Mouse (Mus musculus): ENCODE data around the gene Ptpn22. TPM values are rescaled to one million over a fixed set of nuclear protein-coding genes. Genes with fewer than 3 reads are reported as not detected.
"Not testable (repeated sequence)": the region's sequence is repeated elsewhere in the genome, so short reads cannot be mapped to it uniquely, and the experiment has no call there.

Gene Ptpn22
- polyA plus RNA-seq, 1 experiment from 2014 or later = 0.68 TPM

DNA sequence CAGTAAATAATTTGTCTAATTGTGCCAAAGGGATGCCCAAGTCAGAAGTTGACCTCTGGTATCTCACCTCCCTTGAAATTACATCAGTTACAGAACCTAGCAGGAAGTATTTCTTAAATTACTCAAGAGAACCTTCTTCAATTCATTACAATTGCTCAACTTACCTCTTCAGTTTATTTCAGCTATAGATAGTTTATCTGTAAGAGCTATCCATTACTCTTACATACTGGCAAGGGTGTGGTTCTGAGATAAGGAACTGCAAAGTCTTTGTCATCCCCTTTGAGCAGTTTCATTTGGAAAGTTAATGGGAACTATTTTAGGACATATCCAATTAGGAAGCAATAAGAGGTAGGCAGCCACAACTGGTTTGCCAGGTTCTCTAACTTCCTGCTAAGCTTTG lies 27.2 kb upstream of the Ptpn22 start, which contains the start of gene Bcl2l15:
Gene Bcl2l15 (plus strand): TSS at position 176 of the 400 bp plus-strand sequence.
- Histone ChIP-seq H3K4me3 (ENCODE audit: low read depth, low read length) (no peak within 1 kb of the TSS), H3K9me3 (ENCODE audit: low read depth, low read length) (no peaks in the 10 kb centered on the region), H3K4me2 (no peak within 1 kb of the TSS), H3K4me1 (ENCODE audit: insufficient read depth) (no peaks in the 10 kb centered on the region), H3K36me3 (ENCODE audit: insufficient read depth) (no peaks in the 10 kb centered on the region), H3K27ac (ENCODE audit: low read depth) (no peak within 1 kb of the TSS), H3K27me3 (ENCODE audit: insufficient read depth, low read length) (no peaks in the 10 kb centered on the region), H3K9ac (no peak within 1 kb of the TSS)
- no peak for TF ChIP-seq CTCF (IDR thresholded peaks at IDR 0.05; ENCODE audit: low read depth)
- DNase-seq (no peak), ATAC-seq (ENCODE audit: insufficient read depth) (no peak)

DNA sequence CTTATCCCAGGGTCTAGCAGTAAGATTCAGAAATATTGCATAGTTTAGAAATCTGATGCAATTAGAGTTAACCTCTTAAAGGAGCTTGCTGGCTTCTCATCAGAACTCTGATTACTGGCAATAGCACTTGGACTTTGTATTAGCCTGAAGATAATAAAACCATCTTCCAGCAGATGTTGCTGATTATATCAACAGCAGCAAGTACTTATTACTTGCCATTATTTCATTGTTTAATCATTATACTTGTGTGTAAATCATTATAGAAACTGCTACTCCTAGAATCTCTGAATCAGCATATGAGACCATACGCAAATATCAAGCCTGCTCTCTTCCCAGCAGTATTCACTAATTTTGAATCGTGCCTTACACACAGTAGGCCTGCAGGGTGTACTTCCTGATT lies 25.6 kb upstream of the Ptpn22 start:
- Histone ChIP-seq H3K9me3 (ENCODE audit: low read depth, low read length) (no peaks in the 10 kb centered on the region), H3K9ac (no peak overlapping the region), H3K27me3 (ENCODE audit: insufficient read depth, low read length) (no peaks in the 10 kb centered on the region), H3K4me3 (ENCODE audit: low read depth, low read length) (no peak overlapping the region), H3K4me2 (no peak overlapping the region), H3K27ac (ENCODE audit: low read depth) (no peak overlapping the region), H3K4me1 (ENCODE audit: insufficient read depth) (no peaks in the 10 kb centered on the region), H3K36me3 (ENCODE audit: insufficient read depth) (no peaks in the 10 kb centered on the region)
- DNase-seq (no peak), ATAC-seq (ENCODE audit: insufficient read depth) (no peak)
- no peak for TF ChIP-seq CTCF (IDR thresholded peaks at IDR 0.05; ENCODE audit: low read depth)
- WGBS = 88% methylated on average over 2 of the region's 2 CpGs

DNA sequence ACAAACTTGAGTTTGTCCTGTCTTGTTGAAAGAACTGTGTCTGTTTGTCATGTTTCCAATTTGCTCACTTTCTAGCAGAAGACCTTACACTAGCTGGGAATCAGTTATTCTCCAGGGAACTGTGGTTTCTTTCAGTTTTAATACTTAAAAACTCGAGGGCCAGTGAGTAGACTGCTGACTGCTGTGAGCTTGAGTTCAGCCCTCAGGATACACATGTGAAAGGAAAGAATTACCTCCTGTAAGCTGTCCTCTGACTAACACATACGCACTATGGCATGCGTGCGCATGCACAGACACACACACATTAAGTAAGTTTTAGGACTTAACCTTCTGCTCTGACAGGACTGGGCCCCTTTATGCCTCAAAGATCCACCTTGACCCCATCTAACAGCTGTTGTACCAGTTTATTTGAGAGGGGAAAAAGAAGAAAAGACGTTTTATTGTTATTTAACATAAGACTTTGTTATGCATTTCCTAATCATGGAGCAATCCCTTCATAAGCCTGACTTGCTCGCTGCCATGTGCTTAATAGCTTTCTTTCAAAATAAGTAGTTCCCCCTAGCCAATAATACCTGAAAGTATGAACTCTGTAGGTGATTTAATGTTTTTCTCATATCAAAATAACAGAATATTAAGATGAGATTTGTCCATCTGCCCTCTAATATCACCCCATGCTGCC lies 24.2 kb upstream of the Ptpn22 start:
- Histone ChIP-seq H3K4me3 (ENCODE audit: low read depth, low read length) (no peak overlapping the region), H3K27ac (ENCODE audit: low read depth) (no peak overlapping the region), H3K4me1 (ENCODE audit: insufficient read depth) (no peaks in the 10 kb centered on the region), H3K27me3 (ENCODE audit: insufficient read depth, low read length) (no peaks in the 10 kb centered on the region), H3K9me3 (ENCODE audit: low read depth, low read length) (no peaks in the 10 kb centered on the region), H3K9ac (no peak overlapping the region), H3K36me3 (ENCODE audit: insufficient read depth) (no peaks in the 10 kb centered on the region), H3K4me2 (no peak overlapping the region)
- no peak for TF ChIP-seq CTCF (IDR thresholded peaks at IDR 0.05; ENCODE audit: low read depth)
- DNase-seq (no peak), ATAC-seq (ENCODE audit: insufficient read depth) (no peak)
- 72% methylated on average over 6 of the region's 6 CpGs for WGBS

DNA sequence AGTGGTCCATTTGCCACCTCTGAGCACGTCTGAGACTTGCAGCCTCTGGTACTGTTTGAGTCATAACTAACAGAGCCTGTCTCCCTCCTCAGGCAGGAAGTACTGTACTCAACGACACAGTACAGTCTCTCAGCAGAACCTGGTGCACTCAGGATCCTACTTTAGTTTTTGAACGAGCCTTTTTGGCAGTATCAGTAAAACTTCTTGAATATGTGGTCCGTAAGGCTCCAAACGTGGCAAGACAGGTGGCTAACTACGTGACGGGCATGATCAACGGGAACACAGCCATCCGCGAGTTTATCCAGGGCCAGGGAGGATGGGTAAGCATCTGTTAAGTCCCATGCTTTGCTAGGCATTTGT lies 23.7 kb upstream of the Ptpn22 start:
- Histone ChIP-seq H3K36me3 (ENCODE audit: insufficient read depth) (no peaks in the 10 kb centered on the region), H3K9me3 (ENCODE audit: low read depth, low read length) (no peaks in the 10 kb centered on the region), H3K4me3 (ENCODE audit: low read depth, low read length) (no peak overlapping the region), H3K4me2 (no peak overlapping the region), H3K27ac (ENCODE audit: low read depth) (no peak overlapping the region), H3K4me1 (ENCODE audit: insufficient read depth) (no peaks in the 10 kb centered on the region), H3K27me3 (ENCODE audit: insufficient read depth, low read length) (no peaks in the 10 kb centered on the region), H3K9ac (no peak overlapping the region)
- TF ChIP-seq CTCF (IDR thresholded peaks at IDR 0.05; ENCODE audit: low read depth) = no peak
- WGBS = 71% methylated on average over 10 of the region's 10 CpGs
- DNase-seq (no peak), ATAC-seq (ENCODE audit: insufficient read depth) (no peak)

DNA sequence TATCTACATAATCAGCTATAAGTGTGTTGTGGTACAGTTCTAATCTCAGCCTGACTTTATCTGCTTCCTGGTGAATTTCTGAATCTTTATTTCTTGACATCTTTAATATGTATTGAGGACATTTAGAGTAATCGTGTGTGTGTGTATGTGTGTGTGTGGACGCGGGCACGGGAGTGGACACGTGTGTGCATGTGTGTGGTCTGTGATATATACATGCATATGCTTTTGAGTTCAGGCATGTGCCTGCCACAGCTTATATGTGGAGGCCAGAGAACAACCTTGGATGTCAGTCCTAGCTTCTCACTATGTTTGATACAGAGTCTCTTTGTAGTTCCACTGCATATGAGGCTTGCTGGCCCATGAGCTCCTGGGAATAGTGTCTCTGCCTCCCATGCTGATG lies 23.1 kb upstream of the Ptpn22 start:
- H3K9me3 ChIP-seq (ENCODE audit: low read depth, low read length) = no peaks in the 10 kb centered on the region
- DNase-seq = no peak
- 88% methylated on average over 5 of the region's 5 CpGs for WGBS
- ATAC-seq (ENCODE audit: insufficient read depth) = no peak
- H3K4me1 ChIP-seq (ENCODE audit: insufficient read depth) = no peaks in the 10 kb centered on the region
- H3K9ac ChIP-seq = no peak overlapping the region
- no peak overlapping the region for H3K4me3 ChIP-seq (ENCODE audit: low read depth, low read length)
- no peaks in the 10 kb centered on the region for H3K36me3 ChIP-seq (ENCODE audit: insufficient read depth)
- H3K4me2 ChIP-seq = no peak overlapping the region
- H3K27ac ChIP-seq (ENCODE audit: low read depth) = no peak overlapping the region
- no peak for TF ChIP-seq CTCF (IDR thresholded peaks at IDR 0.05; ENCODE audit: low read depth)
- H3K27me3 ChIP-seq (ENCODE audit: insufficient read depth, low read length) = no peaks in the 10 kb centered on the region

DNA sequence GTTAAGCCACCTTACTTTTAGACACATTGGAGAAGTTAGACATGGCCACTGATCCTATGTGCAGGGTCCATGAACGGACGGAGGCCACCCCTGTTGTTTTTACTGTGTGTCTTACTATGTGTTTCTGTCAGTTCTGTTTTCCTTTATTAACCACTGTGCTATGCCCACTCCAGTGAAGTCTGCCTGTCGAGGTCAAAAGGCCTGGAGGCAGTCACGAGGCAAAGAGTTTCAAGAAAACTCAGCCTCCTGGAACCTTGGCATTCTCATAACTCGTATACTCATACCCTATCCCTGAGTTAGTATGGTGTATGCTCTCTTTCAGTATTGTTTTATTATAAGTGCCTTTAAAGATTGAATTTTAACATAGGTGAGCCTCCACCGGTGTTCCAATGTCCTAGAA lies 19.9 kb upstream of the Ptpn22 start:
- no peak overlapping the region for H3K4me2 ChIP-seq
- no peak overlapping the region for H3K4me3 ChIP-seq (ENCODE audit: low read depth, low read length)
- TF ChIP-seq CTCF (IDR thresholded peaks at IDR 0.05; ENCODE audit: low read depth) = no peak
- no peak for ATAC-seq (ENCODE audit: insufficient read depth)
- DNase-seq = no peak
- H3K36me3 ChIP-seq (ENCODE audit: insufficient read depth) = no peaks in the 10 kb centered on the region
- H3K9ac ChIP-seq = no peak overlapping the region
- H3K4me1 ChIP-seq (ENCODE audit: insufficient read depth) = no peaks in the 10 kb centered on the region
- WGBS = 89% methylated on average over 6 of the region's 6 CpGs
- H3K27me3 ChIP-seq (ENCODE audit: insufficient read depth, low read length) = no peaks in the 10 kb centered on the region
- no peaks in the 10 kb centered on the region for H3K9me3 ChIP-seq (ENCODE audit: low read depth, low read length)
- no peak overlapping the region for H3K27ac ChIP-seq (ENCODE audit: low read depth)

DNA sequence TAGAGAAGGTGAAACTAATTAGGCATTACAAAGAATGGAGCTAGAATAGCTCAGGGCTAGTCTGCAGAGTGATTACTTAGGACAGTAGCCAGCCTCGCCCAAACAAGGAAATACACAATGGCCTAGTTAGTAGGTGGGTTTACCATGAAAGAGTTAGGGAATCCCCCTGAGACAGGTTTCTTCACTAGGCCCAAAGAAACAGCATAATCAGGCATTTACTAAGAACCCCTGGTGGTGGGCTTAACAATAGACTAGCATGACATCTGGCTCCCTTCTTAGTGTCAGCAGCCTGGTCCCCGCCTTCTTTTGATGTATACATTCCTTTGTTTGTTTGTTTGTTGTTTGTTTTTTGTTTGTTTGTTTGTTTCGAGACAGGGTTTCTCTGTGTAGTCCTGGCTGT lies 19.4 kb upstream of the Ptpn22 start:
- H3K36me3 ChIP-seq (ENCODE audit: insufficient read depth); H3K9me3 ChIP-seq (ENCODE audit: low read depth, low read length); H3K4me1 ChIP-seq (ENCODE audit: insufficient read depth); H3K4me2 ChIP-seq; ATAC-seq (ENCODE audit: insufficient read depth); H3K4me3 ChIP-seq (ENCODE audit: low read depth, low read length); DNase-seq; H3K27ac ChIP-seq (ENCODE audit: low read depth); H3K9ac ChIP-seq; H3K27me3 ChIP-seq (ENCODE audit: insufficient read depth, low read length): not testable (repeated sequence)
- 87% methylated on average over 3 of the region's 3 CpGs for WGBS

DNA sequence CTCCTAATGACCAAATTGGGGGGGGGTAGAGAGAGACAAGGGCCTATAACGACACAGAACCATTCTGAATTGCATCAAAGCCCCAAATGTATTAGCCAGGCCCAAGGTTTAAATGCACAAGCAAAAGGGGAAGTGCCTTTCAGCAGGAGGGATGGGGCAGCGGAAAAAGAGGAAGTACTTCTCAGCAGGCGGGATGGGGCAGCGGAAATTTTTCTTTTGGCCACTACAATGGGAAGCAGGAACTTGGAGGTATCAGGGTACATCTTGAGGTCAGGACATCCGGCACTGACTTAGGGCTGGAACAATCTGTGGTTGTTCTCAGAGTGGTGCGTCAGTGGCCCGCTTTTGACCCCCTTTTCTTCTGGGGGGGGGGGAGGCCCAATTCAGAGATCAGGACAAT lies 18.6 kb upstream of the Ptpn22 start:
- not testable (repeated sequence) for H3K9ac ChIP-seq; H3K36me3 ChIP-seq (ENCODE audit: insufficient read depth); H3K4me2 ChIP-seq; DNase-seq; H3K27me3 ChIP-seq (ENCODE audit: insufficient read depth, low read length); H3K4me1 ChIP-seq (ENCODE audit: insufficient read depth); ATAC-seq (ENCODE audit: insufficient read depth); H3K9me3 ChIP-seq (ENCODE audit: low read depth, low read length); H3K27ac ChIP-seq (ENCODE audit: low read depth); H3K4me3 ChIP-seq (ENCODE audit: low read depth, low read length)
- 92% methylated on average over 7 of the region's 7 CpGs for WGBS
